Mouse (Mus musculus) forebrain, embryonic 13.5 days (tissue): ENCODE data around the gene Gm28308. TPM values are rescaled to one million over a fixed set of nuclear protein-coding genes. Genes with fewer than 3 reads are reported as not detected.

ENCODE experiments used
- ATAC-seq: fragments of 200-750 bp; cut with Nextera tagmentation; 2 replicates; pipeline ENCODE4 v1.8.0; 2017
- H3K27ac ChIP-seq: fragments of 300-500 bp; sonication (generic); 2 replicates; pipeline ENCODE4 v1.5.1; 2015; ENCODE audit warnings: inconsistent platforms, mild to moderate bottlenecking, moderate library complexity
- H3K27me3 ChIP-seq: fragments of 300-500 bp; sonication (generic); 2 replicates; pipeline ENCODE4 v1.6.1; 2015; ENCODE audit warnings: mild to moderate bottlenecking, inconsistent platforms
- H3K36me3 ChIP-seq: fragments of 300-500 bp; sonication (generic); 2 replicates; pipeline ENCODE4 v1.6.1; 2015; ENCODE audit warnings: mild to moderate bottlenecking, inconsistent platforms; ENCODE audit not compliant: poor library complexity, severe bottlenecking
- H3K4me1 ChIP-seq: fragments of 300-500 bp; sonication (generic); 2 replicates; pipeline ENCODE4 v1.6.1; 2015; ENCODE audit warnings: inconsistent platforms
- H3K4me2 ChIP-seq: fragments of 300-500 bp; sonication (generic); 2 replicates; pipeline ENCODE4 v1.6.1; 2015; ENCODE audit warnings: inconsistent platforms, mild to moderate bottlenecking, moderate library complexity
- H3K4me3 ChIP-seq: fragments of 300-500 bp; sonication (generic); 2 replicates; pipeline ENCODE4 v1.5.1; 2015; ENCODE audit warnings: mild to moderate bottlenecking, inconsistent platforms
- H3K9ac ChIP-seq: fragments of 300-500 bp; sonication (generic); 2 replicates; pipeline ENCODE4 v1.6.1; 2015; ENCODE audit warnings: mild to moderate bottlenecking, inconsistent platforms
- H3K9me3 ChIP-seq: fragments of 300-500 bp; sonication (generic); replicated peaks from 2 replicates; pipeline ENCODE4 v1.6.1; 2016; ENCODE audit warnings: inconsistent platforms
- WGBS: fragments of 180-500 bp; shearing (Covaris S2); methylation state at CpG from one replicate; pipeline ENCODE4 v1.1.7; 2015; 5-methylcytosine and 5-hydroxymethylcytosine counted together
- polyA plus RNA-seq: library from polyadenylated mRNA; unstranded; fragments of >200 nt; fragmentation: Nextera tagmentation; extraction: Ambion mirVana; gene quantifications from 2 replicates; pipeline ENCODE4 v1.2.1, GENCODE M21; 2015

Gene Gm28308
- polyA plus RNA-seq, 1 experiment from 2014 or later = not detected

DNA sequence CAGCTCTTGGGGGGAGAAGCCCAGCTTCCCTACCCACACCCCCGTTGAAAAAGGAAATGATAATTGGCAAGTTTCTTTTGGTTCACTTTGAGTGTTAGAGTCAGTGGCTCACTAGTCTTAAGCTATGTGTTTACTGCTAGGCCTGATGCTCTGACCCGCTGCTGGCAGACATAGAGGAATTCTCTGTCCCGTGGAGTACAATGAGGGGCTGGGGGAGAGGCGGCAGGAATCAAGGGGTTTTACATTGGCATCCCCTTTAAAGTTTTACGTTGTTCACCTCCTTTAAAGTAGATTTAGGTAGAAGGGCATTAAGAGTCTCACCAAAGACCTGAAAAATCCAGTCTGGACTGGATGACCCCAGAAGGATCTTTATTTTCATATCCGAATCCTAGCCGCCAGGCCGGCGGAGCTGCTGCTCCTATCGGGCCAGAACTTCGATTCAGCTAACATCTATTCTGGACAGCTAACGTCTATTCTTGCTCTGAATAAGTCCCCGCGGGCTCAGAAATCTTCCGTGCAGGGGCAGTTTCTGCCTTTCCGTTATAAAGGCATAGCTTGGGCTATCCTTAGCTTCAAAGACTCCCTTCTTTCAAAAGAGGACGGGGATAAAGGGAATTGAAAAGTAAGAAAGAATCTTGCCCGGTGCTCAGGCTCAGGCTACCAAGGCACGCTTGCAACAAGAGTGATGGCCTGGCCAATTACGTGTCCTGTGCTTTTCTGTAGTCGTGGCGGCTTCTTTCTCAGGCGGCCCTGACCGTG is 39.1 kb upstream of the Gm28308 start:
- no peak for ATAC-seq
- H3K9me3 ChIP-seq = no peaks in the 10 kb centered on the region
- no peak overlapping the region for H3K27ac ChIP-seq
- no peak overlapping the region for H3K4me3 ChIP-seq
- peaks cover 99% of the 10 kb centered on the region for H3K27me3 ChIP-seq
- under 1% methylated on average over 24 of the region's 24 CpGs for WGBS
- no peak overlapping the region for H3K4me2 ChIP-seq
- H3K4me1 ChIP-seq = 0 out of 2 replicates have a peak, but pooled peaks cover 3% of the 10 kb centered on the region
- no peaks in the 10 kb centered on the region for H3K36me3 ChIP-seq
- no peak overlapping the region for H3K9ac ChIP-seq

DNA sequence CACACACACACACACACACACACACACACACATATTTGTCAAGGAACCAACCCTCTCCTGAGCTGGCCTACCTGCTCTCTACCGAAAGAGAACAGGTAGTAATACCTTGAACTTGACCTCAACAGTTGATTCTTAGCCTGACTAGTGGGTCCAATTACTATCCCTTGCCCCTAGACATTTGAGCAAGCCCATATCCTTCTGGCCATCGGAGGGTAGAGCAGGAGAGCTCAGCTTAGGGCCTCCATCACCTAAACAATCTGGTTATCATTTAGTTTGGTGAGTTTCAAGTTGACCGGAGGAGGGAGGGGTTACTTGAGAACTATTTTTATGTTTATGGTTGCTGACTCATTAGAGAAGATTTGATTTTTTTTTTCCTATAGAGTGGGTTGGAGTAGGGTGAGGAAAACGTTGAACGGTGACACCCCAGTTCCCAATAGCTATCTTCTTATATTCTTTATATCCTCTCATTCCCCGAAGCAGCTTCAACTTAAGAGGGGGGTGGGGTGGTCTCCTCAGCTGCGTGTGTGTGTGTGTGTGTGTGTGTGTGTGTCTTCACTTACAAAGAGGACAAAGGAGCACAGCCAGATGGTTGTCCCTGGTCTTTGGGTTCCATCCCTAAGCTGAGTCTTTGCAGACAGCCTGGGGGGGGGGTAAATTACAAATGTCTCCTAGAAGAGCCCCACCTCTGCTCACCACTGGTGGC is 38.2 kb upstream of the Gm28308 start:
- Histone ChIP-seq H3K9me3 (no peaks in the 10 kb centered on the region), H3K36me3 (no peaks in the 10 kb centered on the region), H3K27ac (no peak overlapping the region), H3K4me3 (no peak overlapping the region), H3K9ac (no peak overlapping the region), H3K4me1 (0 out of 2 replicates have a peak, but pooled peaks cover 3% of the 10 kb centered on the region), H3K4me2 (no peak overlapping the region), H3K27me3 (peaks cover 99% of the 10 kb centered on the region)
- no peak for ATAC-seq
- 14% methylated on average over 7 of the region's 7 CpGs for WGBS

DNA sequence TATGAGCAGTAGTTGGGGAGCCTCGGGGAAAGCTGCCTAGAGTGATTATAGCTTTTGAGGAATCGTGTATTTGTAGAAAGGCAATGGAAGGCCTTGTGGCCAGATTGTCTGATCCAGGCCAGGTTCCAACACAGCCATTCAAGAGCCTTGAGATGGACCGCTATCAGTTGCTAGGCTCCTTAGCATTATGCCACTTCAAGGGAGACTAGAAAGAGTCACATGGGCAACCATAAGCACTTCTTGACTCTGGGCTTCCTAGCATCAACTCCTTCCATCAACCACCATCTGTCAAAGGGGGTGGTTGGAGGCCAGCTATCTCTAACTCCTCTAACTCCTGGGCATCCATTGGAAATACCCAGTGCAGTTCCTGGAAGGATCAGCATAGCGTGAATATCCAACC is 36.7 kb upstream of the Gm28308 start:
- WGBS = 0% methylated on average over 4 of the region's 4 CpGs
- Histone ChIP-seq H3K4me3 (no peak overlapping the region), H3K9me3 (no peaks in the 10 kb centered on the region)

DNA sequence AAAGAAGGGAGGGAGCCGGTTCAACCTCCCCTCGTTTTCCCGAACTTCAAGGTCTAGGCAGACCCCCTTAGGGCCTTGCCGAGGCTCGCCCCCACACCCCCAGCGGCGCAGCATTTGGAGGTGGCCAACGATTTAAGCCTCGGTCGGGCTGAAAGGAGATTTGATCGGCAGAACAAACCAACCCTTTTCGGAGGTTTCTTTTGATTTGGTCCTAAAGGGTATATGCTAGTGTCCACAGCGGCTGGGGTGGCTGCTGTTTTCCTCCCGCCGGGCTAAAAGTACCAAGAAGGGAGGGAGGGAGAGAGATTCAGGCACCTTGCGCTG is 36.2 kb upstream of the Gm28308 start:
- Histone ChIP-seq H3K27ac (no peak overlapping the region), H3K4me1 (0 out of 2 replicates have a peak, but pooled peaks cover 3% of the 10 kb centered on the region), H3K9ac (no peak overlapping the region), H3K4me2 (no peak overlapping the region), H3K36me3 (no peaks in the 10 kb centered on the region), H3K9me3 (no peaks in the 10 kb centered on the region), H3K27me3 (peaks cover 100% of the 10 kb centered on the region), H3K4me3 (no peak overlapping the region)
- under 1% methylated on average over 16 of the region's 16 CpGs for WGBS
- ATAC-seq = no peak

More for the DNA sequence above, 36.7 kb upstream of the Gm28308 start:
- no peaks in the 10 kb centered on the region for H3K36me3 ChIP-seq
- no peak overlapping the region for H3K9ac ChIP-seq
- H3K4me2 ChIP-seq = no peak overlapping the region
- no peak overlapping the region for H3K27ac ChIP-seq
- 0 out of 2 replicates have a peak, but pooled peaks cover 3% of the 10 kb centered on the region for H3K4me1 ChIP-seq
- ATAC-seq = no peak
- peaks cover 99% of the 10 kb centered on the region for H3K27me3 ChIP-seq

DNA sequence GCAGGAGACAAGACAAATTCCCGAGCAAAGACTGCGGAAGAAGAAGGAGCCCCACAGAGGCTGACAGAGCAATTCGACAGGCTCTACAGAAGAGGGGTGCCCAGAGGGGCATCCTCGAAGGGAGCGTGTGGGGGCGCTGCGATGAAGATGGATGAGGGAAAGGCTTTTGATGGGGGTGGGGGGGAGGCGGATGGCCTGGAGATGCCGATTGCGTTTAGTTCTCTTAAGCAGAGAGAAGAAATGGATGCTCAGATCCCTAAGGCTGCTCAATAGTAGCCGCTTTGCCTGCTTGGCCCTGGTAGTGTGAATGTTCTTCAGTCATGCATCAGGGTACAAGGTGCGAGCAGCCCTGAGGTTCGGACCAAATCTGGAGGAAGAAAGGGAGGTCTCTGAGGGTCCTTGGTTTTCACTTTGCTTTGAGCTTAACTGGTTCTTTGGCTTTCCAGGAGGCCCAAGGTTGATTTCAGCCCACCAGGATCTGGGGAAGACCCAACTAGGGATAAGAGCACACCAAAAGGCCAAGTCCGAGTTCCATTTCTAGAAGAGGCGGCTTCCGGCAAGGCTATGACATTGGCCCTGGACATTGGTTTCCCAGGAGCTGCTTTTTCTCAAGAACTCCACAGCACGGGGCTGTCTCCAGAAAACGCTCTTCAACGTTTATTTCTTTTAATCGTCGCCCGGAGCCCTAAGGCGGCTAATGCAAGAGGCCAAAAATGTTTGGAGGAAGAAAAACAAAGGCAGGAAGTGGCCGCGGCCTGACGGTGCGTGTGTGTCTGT is 35.7 kb upstream of the Gm28308 start:
- Histone ChIP-seq H3K27me3 (peaks cover 100% of the 10 kb centered on the region), H3K27ac (no peak overlapping the region), H3K4me3 (no peak overlapping the region), H3K4me2 (no peak overlapping the region), H3K4me1 (0 out of 2 replicates have a peak, but pooled peaks cover 3% of the 10 kb centered on the region), H3K36me3 (no peaks in the 10 kb centered on the region), H3K9me3 (no peaks in the 10 kb centered on the region), H3K9ac (no peak overlapping the region)
- WGBS = 1% methylated on average over 27 of the region's 27 CpGs
- ATAC-seq = no peak

DNA sequence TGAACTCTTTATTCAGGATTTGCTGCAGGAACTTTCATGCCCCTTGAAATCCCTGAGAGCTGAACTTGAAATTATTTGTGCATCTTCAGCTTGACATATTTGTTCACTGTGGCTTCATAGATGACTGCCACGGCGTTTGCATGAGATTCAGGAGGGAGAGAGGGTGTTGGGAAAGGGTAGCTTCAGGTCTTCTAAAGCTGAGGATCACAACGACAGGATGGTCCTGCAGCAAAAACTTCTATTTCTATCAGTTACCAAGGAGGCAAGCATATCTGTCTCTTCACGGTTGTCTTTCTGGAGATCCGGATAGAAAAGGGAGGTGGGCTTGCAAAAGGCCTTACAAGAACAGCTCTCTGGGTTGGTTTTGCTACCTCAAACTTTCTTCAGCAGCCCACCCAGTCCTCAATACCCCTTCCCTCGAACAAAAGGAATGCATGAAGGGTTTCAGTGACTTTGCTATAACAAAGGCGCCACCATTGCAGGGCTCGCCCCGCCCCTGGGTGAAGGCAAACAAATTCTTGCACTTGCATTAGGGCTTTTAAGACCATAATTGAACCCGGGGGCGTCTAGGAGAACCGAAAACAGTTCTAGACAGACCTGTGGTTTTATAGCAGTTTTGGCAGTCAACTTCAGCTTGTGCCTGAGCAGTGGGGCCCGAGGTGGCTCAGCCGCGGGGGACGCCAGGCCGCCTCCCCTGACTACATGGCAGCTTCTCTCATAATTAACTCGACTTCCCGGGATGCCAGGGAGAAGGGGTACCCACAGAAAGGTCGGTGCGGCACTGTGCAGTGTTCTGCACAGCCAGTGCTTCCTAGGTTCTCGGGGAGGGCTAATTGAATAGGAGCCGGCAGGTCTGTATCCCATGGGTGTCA is 34.9 kb upstream of the Gm28308 start:
- WGBS = 2% methylated on average over 23 of the region's 23 CpGs
- H3K4me2 ChIP-seq = no peak overlapping the region
- H3K9me3 ChIP-seq = no peaks in the 10 kb centered on the region
- no peak for ATAC-seq
- H3K4me3 ChIP-seq = no peak overlapping the region
- H3K36me3 ChIP-seq = no peaks in the 10 kb centered on the region
- peaks cover 100% of the 10 kb centered on the region for H3K27me3 ChIP-seq
- no peaks in the 10 kb centered on the region for H3K4me1 ChIP-seq
- no peak overlapping the region for H3K27ac ChIP-seq
- H3K9ac ChIP-seq = no peak overlapping the region

DNA sequence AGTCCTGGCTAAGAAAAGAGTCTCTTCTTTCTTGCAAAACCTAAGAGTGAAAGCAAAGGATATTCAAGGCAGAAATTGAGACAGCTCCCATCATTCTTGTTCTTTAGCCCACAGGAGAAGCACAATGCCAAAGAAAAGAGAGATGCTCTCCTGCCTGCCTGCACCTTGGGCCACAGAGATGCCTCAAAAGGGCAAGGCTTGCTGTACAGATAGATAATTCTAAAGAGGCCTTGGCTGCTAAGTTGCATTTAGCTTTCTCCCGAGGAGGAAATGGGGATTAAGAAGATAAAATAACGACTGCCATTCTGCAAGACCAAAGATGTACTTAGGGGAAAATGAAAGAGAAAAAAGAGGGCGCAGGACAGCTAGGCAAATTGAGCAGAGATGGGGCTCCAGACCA is 33.8 kb upstream of the Gm28308 start:
- Histone ChIP-seq H3K9me3 (no peaks in the 10 kb centered on the region), H3K4me1 (no peaks in the 10 kb centered on the region), H3K4me2 (no peak overlapping the region), H3K9ac (no peak overlapping the region), H3K4me3 (no peak overlapping the region), H3K27me3 (peaks cover 100% of the 10 kb centered on the region), H3K27ac (no peak overlapping the region), H3K36me3 (no peaks in the 10 kb centered on the region)
- no peak for ATAC-seq
- WGBS = 1% methylated on average over 3 of the region's 3 CpGs

DNA sequence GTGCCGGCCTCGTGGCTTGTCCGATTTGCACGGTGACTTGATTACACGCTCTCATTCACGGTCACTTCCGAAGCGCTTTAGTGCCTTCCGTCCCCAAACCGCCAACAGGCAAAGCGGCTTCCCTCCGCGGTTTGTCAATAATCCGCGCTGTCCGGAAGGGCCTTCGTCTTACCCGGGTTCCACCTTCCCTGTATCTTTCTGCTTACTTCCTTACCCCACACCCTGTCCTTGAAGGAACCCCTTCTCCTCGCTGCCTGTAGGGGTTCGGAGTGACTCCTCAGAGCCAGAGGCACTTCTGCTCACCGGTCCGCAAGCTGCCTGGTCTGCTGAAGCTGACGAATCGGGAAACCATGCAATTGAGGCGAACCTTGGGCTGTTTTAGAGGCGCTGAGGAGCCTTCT is 33.3 kb upstream of the Gm28308 start:
- Histone ChIP-seq H3K36me3 (no peaks in the 10 kb centered on the region), H3K27ac (no peak overlapping the region), H3K27me3 (peaks cover 100% of the 10 kb centered on the region), H3K4me2 (no peak overlapping the region), H3K4me3 (no peak overlapping the region), H3K9me3 (no peaks in the 10 kb centered on the region), H3K9ac (no peak overlapping the region), H3K4me1 (no peaks in the 10 kb centered on the region)
- no peak for ATAC-seq
- WGBS = 1% methylated on average over 26 of the region's 26 CpGs

DNA sequence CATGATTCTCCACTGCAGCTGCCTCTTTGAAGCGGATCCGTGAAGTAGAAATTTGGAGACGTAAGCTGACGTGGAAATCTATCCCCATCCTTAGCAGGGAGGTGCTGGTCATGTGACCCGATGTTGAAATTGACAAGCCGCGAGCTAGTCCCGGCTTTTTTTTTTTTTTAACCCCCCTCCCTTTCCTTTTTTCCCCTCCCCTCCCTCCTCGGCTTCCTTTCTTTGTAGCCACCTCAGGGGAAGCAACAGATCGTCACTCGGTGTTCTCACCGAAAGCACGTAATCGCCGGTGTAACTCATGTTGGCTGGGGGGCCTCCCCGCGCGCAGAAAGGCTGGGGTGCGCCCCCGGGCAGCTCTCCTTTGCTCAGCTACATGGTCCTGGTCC is 32.6 kb upstream of the Gm28308 start, which contains the start of gene Hoxa11:
Hoxa11 (minus strand) TSS at position 54 of the 386 bp plus-strand sequence.
- Histone ChIP-seq H3K4me1 (no peaks in the 10 kb centered on the region), H3K4me2 (no peak within 1 kb of the TSS), H3K36me3 (no peaks in the 10 kb centered on the region), H3K27ac (no peak within 1 kb of the TSS), H3K4me3 (no peak within 1 kb of the TSS), H3K27me3 (peaks cover 100% of the 10 kb centered on the region), H3K9me3 (no peaks in the 10 kb centered on the region), H3K9ac (no peak within 1 kb of the TSS)
- no peak for ATAC-seq
- WGBS = 1% methylated on average over 20 of the region's 20 CpGs

DNA sequence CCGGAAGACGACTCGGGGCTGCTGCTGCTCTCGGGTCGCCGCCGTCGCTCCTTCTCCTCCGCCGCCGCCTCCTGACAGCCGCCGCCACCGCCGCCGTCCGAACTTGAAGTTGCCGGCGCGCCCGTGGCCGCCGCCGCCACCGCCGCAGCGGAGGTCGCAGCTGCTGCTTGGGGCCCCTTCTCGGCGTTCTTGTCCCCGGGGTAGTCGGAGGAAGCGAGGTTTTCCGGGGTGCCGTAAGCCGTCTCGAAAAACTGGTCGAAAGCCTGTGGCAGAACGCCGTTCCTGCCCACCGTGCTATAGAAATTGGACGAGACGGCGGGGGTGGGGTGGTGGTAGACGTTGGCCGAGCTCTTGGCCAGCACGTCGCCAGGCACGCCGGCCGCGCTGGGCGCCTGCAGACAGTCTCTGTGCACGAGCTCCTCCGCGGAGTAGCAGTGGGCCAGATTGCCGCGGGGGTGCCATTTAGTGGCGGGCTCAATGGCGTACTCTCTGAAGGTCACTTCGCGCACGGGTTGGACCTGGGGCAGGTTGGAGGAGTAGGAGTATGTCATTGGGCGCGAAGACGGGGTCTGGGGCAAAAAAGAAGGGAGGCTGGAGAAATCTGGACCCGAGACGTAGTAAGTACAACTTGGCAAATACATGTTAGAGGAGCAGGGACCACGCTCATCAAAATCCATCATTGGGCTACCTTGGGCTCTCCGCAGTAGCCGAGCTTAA is 32.1 kb upstream of the Gm28308 start:
- under 1% methylated on average over 70 of the region's 71 CpGs for WGBS

DNA sequence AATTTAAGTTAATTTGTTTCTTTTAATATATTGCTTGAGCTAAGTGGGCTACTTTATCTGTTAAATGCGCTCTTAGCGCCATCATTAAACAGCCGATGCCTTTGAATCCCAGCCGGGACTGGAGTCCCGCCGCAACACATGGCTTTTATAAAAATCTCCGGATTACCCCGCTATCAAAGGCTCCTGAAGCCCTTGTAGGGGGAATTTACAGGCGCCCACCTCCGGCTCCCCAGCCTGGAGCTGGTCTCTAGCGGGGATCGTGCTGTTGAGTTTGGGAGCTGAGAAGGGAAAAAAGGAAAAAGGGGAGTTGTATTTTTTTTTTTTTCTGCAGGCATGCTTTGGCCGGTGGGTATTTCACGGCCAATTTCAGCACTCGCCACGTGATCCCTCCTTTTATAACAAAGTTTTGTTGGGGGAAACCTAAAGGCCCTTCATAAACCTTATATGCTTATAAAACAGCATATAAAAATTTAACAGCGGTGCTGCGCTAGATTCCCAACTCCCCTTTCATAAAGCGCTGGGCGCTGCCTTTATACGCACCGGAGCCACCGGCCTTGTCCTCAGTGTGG is 31.4 kb upstream of the Gm28308 start:
- ATAC-seq = no peak
- no peak overlapping the region for H3K27ac ChIP-seq
- no peak overlapping the region for H3K9ac ChIP-seq
- no peaks in the 10 kb centered on the region for H3K36me3 ChIP-seq
- no peak overlapping the region for H3K4me2 ChIP-seq
- 2% methylated on average over 23 of the region's 23 CpGs for whole genome bisulfite sequencing
- H3K9me3 ChIP-seq = no peaks in the 10 kb centered on the region
- peaks cover 100% of the 10 kb centered on the region for H3K27me3 ChIP-seq
- 0 out of 2 replicates have a peak, but pooled peaks cover 4% of the 10 kb centered on the region for H3K4me1 ChIP-seq
- H3K4me3 ChIP-seq = no peak overlapping the region

More for the DNA sequence above, 32.1 kb upstream of the Gm28308 start:
- H3K9me3 ChIP-seq = no peaks in the 10 kb centered on the region
- no peak overlapping the region for H3K4me3 ChIP-seq
- peaks cover 100% of the 10 kb centered on the region for H3K27me3 ChIP-seq
- no peaks in the 10 kb centered on the region for H3K36me3 ChIP-seq
- no peak for ATAC-seq
- H3K27ac ChIP-seq = no peak overlapping the region
- 0 out of 2 replicates have a peak, but pooled peaks cover 2% of the 10 kb centered on the region for H3K4me1 ChIP-seq
- no peak overlapping the region for H3K9ac ChIP-seq
- H3K4me2 ChIP-seq = no peak overlapping the region
